Mouse (Mus musculus) small intestine, adult 2 months (tissue): Measurements from ENCODE around the gene Usp21.

Experiments
- CTCF ChIP-seq: fragments of 200-500 bp; IDR thresholded peaks from 2 replicates; pipeline ENCODE4 v1.5.1; 2012; ENCODE audit warnings: low read depth, mild to moderate bottlenecking, control low read depth, inconsistent platforms, low read length, moderate library complexity, mixed read lengths; ENCODE audit not compliant: insufficient replicate concordance, insufficient read length; ENCODE audit errors: extremely low read depth
- POLR2A ChIP-seq: fragments of 200-500 bp; IDR thresholded peaks from 2 replicates; pipeline ENCODE4 v1.6.1; 2012; ENCODE audit warnings: low read depth, mild to moderate bottlenecking, control low read depth, inconsistent platforms, low read length, moderate library complexity

DNA sequence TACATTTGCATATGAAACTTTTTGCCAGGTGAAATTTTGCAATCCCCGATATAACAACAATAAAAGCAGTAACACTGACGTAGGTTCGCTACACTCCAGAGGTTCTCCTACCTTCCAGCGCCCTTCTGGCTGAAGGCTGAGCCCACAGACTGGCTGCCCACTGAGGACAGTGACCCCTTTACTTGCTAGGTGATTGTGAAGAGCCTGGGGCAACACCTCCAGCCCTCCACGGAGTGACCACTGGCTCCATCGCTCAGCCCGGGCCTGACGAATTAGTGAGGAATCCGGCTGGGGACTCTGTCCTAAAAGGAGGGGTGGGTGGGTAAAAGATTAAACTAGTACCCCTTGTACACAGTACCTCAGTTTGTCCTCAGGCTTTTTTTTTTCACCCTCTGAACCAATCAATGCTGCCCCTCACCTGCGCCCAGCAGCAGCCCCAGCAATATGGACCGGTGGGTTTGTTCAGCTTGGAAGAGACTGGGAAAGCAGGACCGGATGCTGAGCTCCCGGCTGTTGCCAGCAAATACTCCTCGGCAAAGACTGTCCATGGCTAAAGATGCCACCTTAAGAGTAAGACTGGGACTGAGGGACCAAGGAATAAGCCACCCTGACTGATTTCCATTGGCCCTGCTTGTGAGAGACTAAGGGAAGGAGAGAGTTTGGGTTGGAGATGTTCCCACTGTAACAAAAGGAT is 8.6 kb downstream of the Usp21 start:
- TF ChIP-seq POLR2A (no peak), CTCF (no peak)
